Mouse (Mus musculus) stomach, postnatal 0 days (tissue): ENCODE results near the gene Nptx1.

Experiments
- CTCF ChIP-seq: IDR thresholded peaks from 2 replicates; pipeline ENCODE4 v1.5.1; 2016; ENCODE audit warnings: antibody characterized with exemption, low read depth, mild to moderate bottlenecking, moderate library complexity
- EP300 ChIP-seq: optimal IDR thresholded peaks from 2 replicates; pipeline ENCODE3; 2016; ENCODE audit warnings: antibody characterized with exemption

- no peak for TF ChIP-seq EP300
- TF ChIP-seq CTCF, result no peak
Observed at GRCm38 (mm10) chr11:119520713-119521063, 26.9 kb downstream of the Nptx1 start.
